Mouse (Mus musculus) splenic B cell, adult 2 months (primary cell): ENCODE results near the gene Klhdc7a.

ENCODE experiments used
- DNase-seq: peaks from one replicate; pipeline ENCODE4 v3.0.0-alpha.2; 2011; ENCODE audit warnings: low read depth, low spot score
- H3K27me3 ChIP-seq: 2 replicates; pipeline ENCODE4 v1.6.1; 2012; ENCODE audit warnings: mild to moderate bottlenecking, low read length, moderate library complexity, mixed read lengths; ENCODE audit not compliant: control insufficient read depth, poor library complexity, insufficient read depth, severe bottlenecking
- H3K36me3 ChIP-seq: 2 replicates; pipeline ENCODE4 v1.6.1; 2012; ENCODE audit warnings: mild to moderate bottlenecking, low read length, moderate library complexity, mixed read lengths; ENCODE audit not compliant: control insufficient read depth, poor library complexity, insufficient read depth, severe bottlenecking

Gene Klhdc7a

DNA sequence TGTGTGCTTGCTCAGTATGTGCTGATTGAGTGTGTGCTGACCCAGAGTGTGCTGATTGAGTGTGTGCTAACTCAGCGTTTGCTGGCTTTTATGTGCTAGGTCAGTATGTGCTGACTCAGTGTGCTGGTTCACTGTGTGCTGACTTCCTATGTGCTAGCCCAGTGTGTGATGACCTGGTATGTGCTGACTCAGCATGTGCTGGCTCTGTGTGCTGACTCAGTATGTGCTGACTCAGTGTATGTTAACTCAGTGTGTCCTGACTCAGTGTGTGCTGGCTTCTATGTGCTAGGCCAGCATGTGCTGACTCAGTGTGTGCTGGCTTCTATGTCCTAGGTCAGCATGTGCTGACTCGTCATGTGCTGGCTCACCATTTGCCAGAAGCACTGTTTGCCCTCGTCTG is 32.3 kb downstream of the Klhdc7a start:
- Histone ChIP-seq H3K27me3 (no peaks in the 10 kb centered on the region), H3K36me3 (no peaks in the 10 kb centered on the region)
- no peak for DNase-seq

DNA sequence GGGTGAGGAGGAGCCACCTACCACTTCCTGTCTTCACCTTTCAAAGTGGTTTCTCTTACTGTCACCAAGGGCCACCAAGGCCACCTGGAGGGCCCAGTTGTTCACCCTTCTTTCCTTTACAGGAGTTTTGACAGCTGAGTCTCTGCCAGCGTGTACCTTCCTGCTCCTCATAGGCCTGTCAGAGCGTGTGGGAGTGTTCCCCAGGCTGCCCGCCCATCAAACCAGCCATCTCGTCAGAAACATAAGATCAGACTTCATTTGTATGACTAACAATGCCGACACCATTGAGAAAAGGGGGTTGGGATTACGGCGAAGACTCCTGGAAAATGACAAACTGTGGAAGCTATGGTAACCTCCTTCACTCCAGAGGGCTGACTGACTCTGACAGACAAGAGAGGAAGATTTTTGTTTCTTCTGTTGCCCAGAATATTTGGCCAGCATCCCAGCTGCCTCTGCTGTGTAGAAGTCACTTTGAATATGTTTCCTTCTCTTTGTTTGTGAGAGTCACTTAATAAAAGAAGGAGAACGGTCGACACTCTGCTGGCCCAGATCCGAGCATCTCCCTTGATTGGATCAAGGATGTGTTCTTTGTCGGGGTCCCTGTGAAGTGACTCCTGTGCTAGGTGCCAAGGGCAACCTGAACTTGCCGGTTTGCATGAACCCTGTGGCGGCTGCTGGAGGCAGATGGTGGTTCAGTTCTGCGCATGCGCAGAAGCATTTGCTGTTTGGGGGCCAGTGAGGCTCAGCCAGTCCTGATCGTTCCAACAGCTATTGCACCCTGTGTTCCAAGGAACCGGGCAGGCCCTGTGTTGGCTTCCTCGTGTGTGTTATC is 34.6 kb downstream of the Klhdc7a start:
- no peaks in the 10 kb centered on the region for H3K36me3 ChIP-seq
- DNase-seq = no peak

DNA sequence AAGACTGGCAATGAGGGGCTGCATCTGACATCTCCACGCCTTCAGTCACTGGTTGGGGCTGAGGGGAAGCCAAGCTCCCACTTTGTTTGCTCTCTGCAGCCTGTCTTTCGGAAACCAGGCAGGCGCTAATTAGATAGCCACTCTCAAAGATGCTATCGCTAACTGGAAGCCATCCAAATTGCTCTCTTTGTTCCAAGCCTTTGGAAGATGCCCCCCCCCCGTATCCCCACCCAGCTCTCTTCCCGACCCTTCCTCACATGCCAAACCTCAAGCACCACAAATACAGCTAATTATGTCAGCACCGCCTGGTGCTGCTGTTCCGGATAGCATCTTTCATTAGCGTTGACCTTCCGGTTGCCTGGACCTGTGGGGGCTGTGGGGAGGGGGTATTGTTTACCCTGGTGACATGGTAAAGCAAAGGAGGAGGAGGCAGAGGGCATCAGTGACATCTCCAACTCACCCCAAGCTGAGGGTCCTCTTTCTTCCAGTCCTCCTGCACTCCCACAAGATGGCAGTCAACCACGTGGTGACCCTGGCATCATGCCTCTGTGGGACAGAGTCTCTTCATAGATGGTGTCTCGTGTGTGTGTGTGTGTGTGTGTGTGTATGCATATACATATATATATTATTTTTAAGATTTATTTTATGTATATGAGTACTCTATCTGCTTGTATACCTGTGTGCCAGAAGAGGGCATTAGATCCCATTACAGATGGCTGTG is 35.9 kb downstream of the Klhdc7a start:
- no peaks in the 10 kb centered on the region for H3K36me3 ChIP-seq
- no peaks in the 10 kb centered on the region for H3K27me3 ChIP-seq
- no peak for DNase-seq

More for the DNA sequence above, 34.6 kb downstream of the Klhdc7a start:
- no peaks in the 10 kb centered on the region for H3K27me3 ChIP-seq

DNA sequence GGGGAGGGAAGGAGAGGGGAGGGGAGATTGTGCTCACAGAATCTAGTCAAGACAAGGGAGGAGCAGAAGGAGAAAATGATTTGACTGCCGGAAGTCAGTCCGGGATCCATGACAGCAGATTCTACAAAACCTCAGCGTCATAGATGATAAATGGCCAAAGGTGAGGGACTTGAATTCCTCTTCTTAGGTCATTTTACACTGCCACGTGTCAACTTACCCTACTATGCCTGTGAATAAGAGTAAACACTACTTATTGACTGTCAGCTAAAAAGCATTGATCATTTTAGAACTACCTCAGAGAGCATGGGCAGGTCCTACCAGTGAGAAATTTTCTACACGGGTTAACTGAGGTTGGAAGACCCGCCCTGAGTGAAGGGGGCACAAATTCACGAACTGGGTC is 36.9 kb downstream of the Klhdc7a start:
- DNase-seq = no peak
- no peaks in the 10 kb centered on the region for H3K27me3 ChIP-seq
- H3K36me3 ChIP-seq = no peaks in the 10 kb centered on the region

DNA sequence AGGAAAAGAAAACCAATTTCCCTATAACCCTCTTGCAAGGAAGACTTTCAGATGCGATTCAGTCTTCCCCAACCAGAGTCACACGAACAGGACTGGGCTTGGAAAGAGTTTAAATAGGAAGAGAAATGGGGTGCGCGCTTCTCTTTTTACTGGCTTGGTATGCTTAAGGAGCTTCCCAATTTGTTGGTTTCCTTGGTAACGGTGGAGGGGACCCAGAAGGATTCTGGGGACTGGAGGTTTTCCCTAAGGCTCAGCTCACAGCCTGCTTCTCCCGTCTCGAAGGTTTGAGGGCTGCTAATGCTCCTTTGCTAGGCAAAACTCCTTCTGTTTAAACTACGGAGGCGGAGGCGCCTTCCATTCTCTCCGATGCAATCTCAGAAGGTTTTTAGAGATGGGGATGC is 41.7 kb downstream of the Klhdc7a start:
- no peaks in the 10 kb centered on the region for H3K36me3 ChIP-seq
- H3K27me3 ChIP-seq = no peaks in the 10 kb centered on the region
- DNase-seq = no peak

DNA sequence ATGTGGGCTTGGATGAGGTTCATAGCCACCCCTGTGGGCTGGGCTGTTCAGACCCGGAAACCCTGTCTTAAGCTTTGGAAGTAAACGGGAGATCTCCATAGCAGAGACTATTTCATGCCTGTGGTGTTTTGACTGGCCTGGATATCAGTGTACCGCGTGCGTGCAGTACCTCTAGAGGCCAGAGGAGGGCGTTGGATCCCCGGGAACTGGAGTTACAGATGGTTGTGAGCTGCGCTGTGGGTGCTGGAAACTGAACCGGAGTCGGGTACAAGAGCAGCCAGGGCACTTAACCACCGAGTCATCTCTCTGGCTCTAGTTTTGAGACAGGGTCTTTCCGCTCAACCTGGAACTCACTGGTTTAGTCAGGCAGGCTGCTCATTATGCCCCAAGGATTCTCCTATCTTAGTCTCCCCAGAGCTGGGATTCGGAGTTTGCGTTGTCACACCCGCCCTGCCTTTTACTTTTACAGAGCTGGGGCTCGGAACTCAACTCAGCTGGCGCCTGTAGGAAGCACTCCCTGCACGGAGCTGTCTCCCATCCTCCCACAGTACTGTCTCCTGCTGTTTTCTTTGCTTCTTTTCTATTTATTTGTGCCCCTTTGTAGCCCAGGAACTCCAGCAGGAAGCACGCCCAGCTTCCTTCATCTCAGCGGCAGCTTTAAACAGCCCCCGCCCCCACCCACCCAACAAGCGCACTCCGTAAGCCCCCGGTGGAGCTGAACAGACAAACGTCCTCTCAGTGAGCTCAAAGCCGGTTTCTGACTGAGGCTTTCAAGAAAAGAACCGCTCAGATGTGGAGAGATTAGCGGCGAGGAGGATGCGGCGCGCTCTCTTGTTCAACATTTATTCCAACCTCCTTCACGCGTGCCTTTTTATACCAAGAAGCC is 42.3 kb downstream of the Klhdc7a start:
- no peaks in the 10 kb centered on the region for H3K27me3 ChIP-seq
- no peaks in the 10 kb centered on the region for H3K36me3 ChIP-seq
- no peak for DNase-seq

DNA sequence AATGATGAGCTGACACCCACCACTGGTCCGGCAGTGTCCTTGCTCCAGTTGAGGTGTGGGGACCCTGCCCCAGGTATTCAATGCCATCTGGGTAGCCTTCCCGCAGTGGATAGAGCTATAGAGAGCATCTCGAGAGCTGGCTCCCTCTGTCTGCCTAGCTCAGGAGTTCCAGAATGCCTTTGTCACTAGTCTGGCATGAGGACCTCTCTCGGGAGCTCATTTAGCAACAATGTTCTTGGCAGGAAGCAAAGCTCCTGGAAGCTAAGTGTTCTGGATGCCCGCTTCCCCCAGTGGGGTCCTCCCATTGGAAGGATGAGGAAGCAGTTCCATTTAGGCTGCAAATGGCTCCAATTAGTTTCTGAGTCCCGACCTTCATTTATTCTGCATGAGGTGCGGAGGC is 51.1 kb downstream of the Klhdc7a start:
- DNase-seq = no peak
- Histone ChIP-seq H3K27me3 (no peaks in the 10 kb centered on the region), H3K36me3 (no peaks in the 10 kb centered on the region)
